Mouse (Mus musculus): Measurements from ENCODE around the gene Ring1. TPM values are rescaled to one million over a fixed set of nuclear protein-coding genes. Genes with fewer than 3 reads are reported as not detected.

The Ring1 gene
- total and polyA plus RNA-seq, 2 experiments from 2014 or later, result 19.0 to 20.7 TPM

- H3K9ac ChIP-seq, result no peak overlapping the region
- H3K36me3 ChIP-seq (ENCODE audit: insufficient read depth), result peaks cover 44% of the 10 kb centered on the region
- no peak overlapping the region for H3K27ac ChIP-seq (ENCODE audit: low read depth, low read length)
- 73% methylated on average over 10 of the region's 10 CpGs for WGBS
- H3K4me1 ChIP-seq (ENCODE audit: insufficient read depth), result peaks cover 26% of the 10 kb centered on the region
- H3K4me2 ChIP-seq (ENCODE audit: low read depth), result no peak overlapping the region
- no peaks in the 10 kb centered on the region for H3K9me3 ChIP-seq (ENCODE audit: low read length)
- DNase-seq (peak; percentile 56), ATAC-seq (no peak)
- no peaks in the 10 kb centered on the region for H3K27me3 ChIP-seq (ENCODE audit: insufficient read depth, low read length)
- TF ChIP-seq CTCF (IDR thresholded peaks at IDR 0.05; ENCODE audit: low read depth), result peak; percentile 74
- H3K4me3 ChIP-seq (ENCODE audit: low read depth, low read length), result no peak overlapping the region
Observed at GRCm38 (mm10) chr17:34034064-34034463, 9.6 kb upstream of the Ring1 start.

GRCm38 (mm10) chr17:34033441-34033840, 9.0 kb upstream of the Ring1 start:
- no peak overlapping the region for H3K4me2 ChIP-seq (ENCODE audit: low read depth)
- no peaks in the 10 kb centered on the region for H3K27me3 ChIP-seq (ENCODE audit: insufficient read depth, low read length)
- H3K9me3 ChIP-seq (ENCODE audit: low read length), result no peaks in the 10 kb centered on the region
- H3K36me3 ChIP-seq (ENCODE audit: insufficient read depth), result peaks cover 51% of the 10 kb centered on the region
- ATAC-seq, result no peak
- no peak overlapping the region for H3K9ac ChIP-seq
- WGBS, result 86% methylated on average over 9 of the region's 9 CpGs
- TF ChIP-seq CTCF (IDR thresholded peaks at IDR 0.05; ENCODE audit: low read depth), result no peak
- peaks cover 20% of the 10 kb centered on the region for H3K4me1 ChIP-seq (ENCODE audit: insufficient read depth)
- no peak for DNase-seq
- no peak overlapping the region for H3K4me3 ChIP-seq (ENCODE audit: low read depth, low read length)
- no peak overlapping the region for H3K27ac ChIP-seq (ENCODE audit: low read depth, low read length)

- H3K9me3 ChIP-seq (ENCODE audit: low read length), result no peaks in the 10 kb centered on the region
- peaks cover 49% of the 10 kb centered on the region for H3K36me3 ChIP-seq (ENCODE audit: insufficient read depth)
- peaks cover 18% of the 10 kb centered on the region for H3K4me1 ChIP-seq (ENCODE audit: insufficient read depth)
- H3K4me2 ChIP-seq (ENCODE audit: low read depth), result peak overlapping the region; percentile 88
- no peak for TF ChIP-seq CTCF (IDR thresholded peaks at IDR 0.05; ENCODE audit: low read depth)
- DNase-seq (no peak), ATAC-seq (no peak)
- 0 out of 2 replicates have a peak overlapping the region, but pooled peaks have one; percentile 98 for H3K27ac ChIP-seq (ENCODE audit: low read depth, low read length)
- peak overlapping the region; percentile 93; the same call in 1 of the 2 replicates for H3K9ac ChIP-seq
- WGBS, result 58% methylated on average over 9 of the region's 9 CpGs
- peak overlapping the region; percentile 91 for H3K4me3 ChIP-seq (ENCODE audit: low read depth, low read length)
- no peaks in the 10 kb centered on the region for H3K27me3 ChIP-seq (ENCODE audit: insufficient read depth, low read length)
Observed at GRCm38 (mm10) chr17:34032806-34033205, 8.3 kb upstream of the Ring1 start.

- peak overlapping the region; percentile 91 for H3K4me3 ChIP-seq (ENCODE audit: low read depth, low read length)
- peak overlapping the region; percentile 93 for H3K9ac ChIP-seq
- ATAC-seq, result peak; percentile 3; the same call in 1 of the 2 replicates
- H3K9me3 ChIP-seq (ENCODE audit: low read length), result no peaks in the 10 kb centered on the region
- DNase-seq, result peak; percentile 55
- 4% methylated on average over 40 of the region's 48 CpGs for WGBS
- H3K4me2 ChIP-seq (ENCODE audit: low read depth), result peak overlapping the region; percentile 88
- H3K27me3 ChIP-seq (ENCODE audit: insufficient read depth, low read length), result no peaks in the 10 kb centered on the region
- peak overlapping the region; percentile 98 for H3K27ac ChIP-seq (ENCODE audit: low read depth, low read length)
- peaks cover 43% of the 10 kb centered on the region for H3K36me3 ChIP-seq (ENCODE audit: insufficient read depth)
- peaks cover 18% of the 10 kb centered on the region for H3K4me1 ChIP-seq (ENCODE audit: insufficient read depth)
- no peak for TF ChIP-seq CTCF (IDR thresholded peaks at IDR 0.05; ENCODE audit: low read depth)
Observed at GRCm38 (mm10) chr17:34032174-34032632, 7.7 kb upstream of the Ring1 start.

- peaks cover 23% of the 10 kb centered on the region for H3K4me1 ChIP-seq (ENCODE audit: insufficient read depth)
- H3K27ac ChIP-seq (ENCODE audit: low read depth, low read length), result peak within 1 kb of the TSS; percentile 98
- no peaks in the 10 kb centered on the region for H3K9me3 ChIP-seq (ENCODE audit: low read length)
- peak within 1 kb of the TSS; percentile 96 for H3K4me2 ChIP-seq (ENCODE audit: low read depth)
- no peak for TF ChIP-seq CTCF (IDR thresholded peaks at IDR 0.05; ENCODE audit: low read depth)
- peak within 1 kb of the TSS; percentile 91 for H3K4me3 ChIP-seq (ENCODE audit: low read depth, low read length)
- DNase-seq, result peak; percentile 100
- peaks cover 37% of the 10 kb centered on the region for H3K36me3 ChIP-seq (ENCODE audit: insufficient read depth)
- H3K27me3 ChIP-seq (ENCODE audit: insufficient read depth, low read length), result no peaks in the 10 kb centered on the region
- H3K9ac ChIP-seq, result peak within 1 kb of the TSS; percentile 93
- under 1% methylated on average over 59 of the region's 88 CpGs for WGBS
- ATAC-seq, result peak; percentile 86
Observed at GRCm38 (mm10) chr17:34031465-34032173, 7.1 kb upstream of the Ring1 start, which contains the start of the genes Slc39a7 and Rxrb. TSS of gene Slc39a7 (minus strand) at chr17:34031682. TSS of gene Rxrb (plus strand) at chr17:34031812.

- peak overlapping the region; percentile 98 for H3K27ac ChIP-seq (ENCODE audit: low read depth, low read length)
- peak overlapping the region; percentile 93 for H3K9ac ChIP-seq
- peak overlapping the region; percentile 91 for H3K4me3 ChIP-seq (ENCODE audit: low read depth, low read length)
- peak overlapping the region; percentile 96 for H3K4me2 ChIP-seq (ENCODE audit: low read depth)
- ATAC-seq, result no peak
- TF ChIP-seq CTCF (IDR thresholded peaks at IDR 0.05; ENCODE audit: low read depth), result no peak
- no peaks in the 10 kb centered on the region for H3K9me3 ChIP-seq (ENCODE audit: low read length)
- peaks cover 23% of the 10 kb centered on the region for H3K4me1 ChIP-seq (ENCODE audit: insufficient read depth)
- peak; percentile 7 for DNase-seq
- WGBS, result 6% methylated on average over 20 of the region's 20 CpGs
- H3K36me3 ChIP-seq (ENCODE audit: insufficient read depth), result peaks cover 30% of the 10 kb centered on the region
- no peaks in the 10 kb centered on the region for H3K27me3 ChIP-seq (ENCODE audit: insufficient read depth, low read length)
Observed at GRCm38 (mm10) chr17:34030861-34031326, 6.4 kb upstream of the Ring1 start.

Data from forebrain, postnatal 0 days (tissue).